Mouse (Mus musculus) induced T-regulatory cell, adult 2 months (primary cell): ENCODE measurements around the gene Ptov1.

Experiments used
- DNase-seq: peaks from one replicate; pipeline ENCODE4 v3.0.0-alpha.2; 2012; ENCODE audit warnings: low read depth

Ptov1 gene

DNA sequence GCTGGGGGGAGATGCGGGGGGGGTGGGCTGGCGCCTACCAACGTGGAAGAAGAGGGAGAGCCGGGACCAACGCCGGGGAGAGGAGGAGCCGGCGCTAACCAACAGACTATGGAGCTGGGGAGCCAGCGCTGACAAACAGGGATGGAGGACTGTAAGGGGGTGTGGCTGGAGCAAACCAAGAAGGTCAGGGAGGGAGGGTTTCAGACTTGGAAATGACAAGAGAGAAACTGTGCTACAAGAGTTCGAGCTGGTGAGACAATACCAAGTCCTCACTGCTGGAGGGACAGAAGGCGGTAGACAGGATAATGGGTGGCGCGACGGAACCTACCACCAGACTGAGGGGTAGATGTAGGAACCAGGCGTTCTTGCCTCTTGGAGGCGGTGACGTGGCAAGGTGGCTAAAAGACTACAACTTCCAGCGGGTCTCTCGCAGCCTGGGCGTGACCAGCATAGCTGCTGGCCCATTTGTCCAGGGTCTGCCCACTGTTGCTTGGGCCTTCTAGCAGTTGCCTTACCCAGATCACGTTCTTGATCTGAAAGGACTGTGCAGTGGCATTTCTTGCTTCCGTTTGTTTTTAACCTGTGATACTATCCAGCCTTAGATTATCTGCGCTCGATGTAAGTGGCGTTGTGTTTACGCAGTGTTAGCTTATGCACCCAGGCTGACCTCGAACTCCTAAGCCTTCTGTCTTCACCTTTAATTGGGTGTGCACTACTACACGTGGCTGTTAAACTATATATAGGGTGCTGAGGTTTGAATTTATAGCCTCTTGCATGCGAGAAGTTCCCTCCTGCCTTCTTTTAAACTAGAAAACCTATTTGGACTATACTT, at the start of gene Ptov1:
Gene Ptov1 (minus strand): TSS at position 92 of the 832 bp plus-strand sequence.
- DNase-seq = peak; percentile 79

DNA sequence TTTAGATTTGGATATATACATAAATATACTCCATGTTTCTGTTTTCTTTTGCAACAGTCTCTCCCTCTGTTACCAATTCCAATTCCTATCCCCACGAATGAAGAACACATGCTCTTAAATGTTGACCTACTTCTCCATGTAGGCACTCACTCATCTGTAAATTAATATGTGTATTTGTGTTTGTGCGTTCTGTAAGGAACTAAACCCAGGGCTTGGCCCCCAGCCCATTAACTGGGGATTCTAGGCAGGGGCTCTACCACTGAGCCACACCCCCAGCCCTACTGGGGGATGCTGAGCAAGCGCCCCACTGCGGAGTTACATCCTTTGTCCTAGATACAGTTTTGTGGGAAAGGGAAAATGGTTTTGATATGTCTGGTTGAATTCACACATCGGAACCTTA, 49.5 kb upstream of the Ptov1 start:
- DNase-seq = no peak

DNA sequence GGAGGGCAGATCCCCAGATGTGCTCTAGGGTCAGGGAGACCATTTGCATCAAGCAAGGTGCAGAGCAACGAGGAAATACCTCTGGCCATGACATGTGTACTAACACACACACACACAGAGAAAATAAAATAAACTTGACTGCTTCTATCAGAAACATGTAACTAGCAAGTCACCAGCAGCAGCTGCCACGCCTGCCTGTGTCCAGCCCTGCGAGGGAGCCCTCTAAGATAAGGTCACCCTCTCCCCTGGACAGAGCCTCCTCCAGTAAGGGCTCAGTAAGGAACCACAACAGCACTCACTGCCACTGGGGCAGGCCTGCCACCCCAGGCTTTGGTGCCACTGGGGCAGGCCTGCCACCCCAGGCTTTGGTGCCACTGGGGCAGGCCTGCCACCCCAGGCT, 48.6 kb upstream of the Ptov1 start:
- DNase-seq = no peak

DNA sequence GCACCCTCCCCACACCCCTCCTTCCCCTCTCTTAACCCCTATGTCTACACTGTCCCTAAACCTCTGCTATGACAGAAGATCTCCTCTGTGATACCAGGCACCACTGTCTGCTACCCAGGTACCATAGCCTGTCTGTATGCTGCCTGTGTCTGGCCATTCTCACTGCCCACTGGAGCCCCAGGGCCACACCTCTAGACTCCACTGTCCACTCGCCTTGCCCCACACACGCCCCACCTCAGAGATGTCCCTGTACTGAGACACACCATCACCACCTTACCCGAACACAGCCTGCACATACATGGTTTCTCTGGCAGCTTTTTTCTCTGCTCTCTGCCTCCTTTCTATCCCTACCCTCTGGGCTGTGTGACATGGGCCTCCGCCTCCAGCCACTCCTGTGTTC, 47.3 kb upstream of the Ptov1 start:
- DNase-seq = no peak

DNA sequence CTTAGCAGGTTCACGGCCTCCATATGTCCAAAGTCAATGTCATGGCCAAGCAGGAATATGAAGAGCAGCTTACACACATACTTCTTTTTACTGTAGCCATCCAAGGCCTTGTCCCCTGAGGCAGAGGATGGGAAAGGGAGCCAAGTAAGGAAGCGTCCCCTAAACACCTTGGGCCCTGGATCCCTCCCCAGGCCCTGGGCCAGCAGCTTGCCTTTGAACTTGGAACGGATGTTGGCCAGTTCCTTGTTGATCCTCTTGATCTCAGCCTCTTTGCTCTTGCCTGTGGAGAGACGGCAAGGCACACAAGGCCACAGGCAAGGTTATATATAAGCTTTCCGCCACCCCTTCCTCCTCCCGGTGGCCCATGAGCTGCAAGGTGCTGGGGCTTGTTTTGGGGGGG, 46.6 kb upstream of the Ptov1 start:
- no peak for DNase-seq

DNA sequence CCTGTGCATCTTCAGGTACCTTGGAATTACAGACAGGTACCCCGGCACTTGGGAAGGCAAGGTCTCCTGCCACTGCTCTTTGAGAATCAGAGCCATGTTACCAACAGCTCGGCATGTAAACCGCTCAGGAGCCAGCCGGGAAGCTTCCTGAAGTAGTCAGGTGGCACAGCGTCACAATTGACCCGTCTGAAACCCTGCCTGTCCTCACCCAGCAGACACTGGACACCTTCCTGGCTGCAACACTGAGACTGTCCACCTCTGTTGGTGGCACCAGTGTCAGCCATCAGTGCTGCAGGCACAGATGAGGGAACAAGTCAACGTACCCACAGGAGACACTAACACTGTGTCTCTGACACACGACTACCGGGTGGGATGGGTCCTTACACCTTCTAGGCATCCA, 45.7 kb upstream of the Ptov1 start:
- no peak for DNase-seq

DNA sequence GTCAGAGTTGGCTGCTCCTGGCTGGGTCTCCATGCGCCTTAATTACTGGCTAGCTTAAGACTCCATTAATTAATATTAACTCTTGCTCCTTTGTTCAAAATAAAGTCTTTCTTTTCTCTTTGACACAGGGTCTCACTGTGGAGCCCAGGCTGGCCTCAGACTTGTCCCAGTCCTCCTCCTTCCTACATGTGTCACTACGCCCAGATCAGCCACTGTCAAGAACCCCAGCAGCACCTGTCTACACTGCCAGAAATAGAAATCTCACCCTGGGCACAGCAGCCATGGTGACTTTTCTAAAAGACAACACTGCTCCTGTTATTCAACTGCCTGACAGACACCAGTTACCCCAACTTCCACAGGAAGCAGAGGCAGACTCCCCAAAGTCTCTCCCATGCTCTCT, 44.8 kb upstream of the Ptov1 start:
- DNase-seq = no peak

DNA sequence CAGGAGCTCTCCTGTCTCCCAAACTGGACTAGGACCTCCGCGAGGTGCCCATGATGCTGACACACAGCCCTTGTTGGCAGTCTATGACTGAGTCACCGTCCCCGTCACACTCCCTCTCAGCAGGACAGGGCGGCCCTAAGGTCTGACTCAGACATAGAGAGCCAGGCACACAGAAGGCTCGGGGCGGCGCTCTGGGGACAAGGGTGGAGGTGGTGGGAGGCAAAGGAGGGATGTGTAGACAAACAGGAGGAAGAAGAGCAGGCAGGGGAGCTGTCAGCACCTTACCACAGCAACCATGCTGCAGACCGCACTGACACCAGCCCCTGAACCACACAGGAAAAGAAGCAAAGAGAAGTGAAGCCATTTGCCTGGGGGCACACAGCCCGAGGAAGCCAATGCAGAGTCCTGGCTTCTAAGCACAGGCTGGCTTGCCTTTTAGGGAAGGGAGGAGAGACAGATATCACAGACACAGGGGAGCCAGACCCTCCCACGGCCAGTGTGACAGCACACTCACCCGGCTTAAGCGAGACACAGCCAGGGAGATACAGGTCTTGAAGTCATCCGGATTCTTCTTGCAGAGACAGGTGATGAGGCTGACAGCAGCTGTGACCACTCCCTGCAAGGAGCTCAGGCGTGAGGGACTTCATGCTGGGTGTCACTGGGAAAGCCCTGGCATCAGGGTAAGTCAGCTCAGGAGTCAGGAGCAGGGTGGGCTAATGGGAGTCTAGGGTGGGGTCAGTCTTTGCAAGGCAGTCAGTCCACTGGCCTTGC, 39.3 kb upstream of the Ptov1 start:
- DNase-seq = no peak

DNA sequence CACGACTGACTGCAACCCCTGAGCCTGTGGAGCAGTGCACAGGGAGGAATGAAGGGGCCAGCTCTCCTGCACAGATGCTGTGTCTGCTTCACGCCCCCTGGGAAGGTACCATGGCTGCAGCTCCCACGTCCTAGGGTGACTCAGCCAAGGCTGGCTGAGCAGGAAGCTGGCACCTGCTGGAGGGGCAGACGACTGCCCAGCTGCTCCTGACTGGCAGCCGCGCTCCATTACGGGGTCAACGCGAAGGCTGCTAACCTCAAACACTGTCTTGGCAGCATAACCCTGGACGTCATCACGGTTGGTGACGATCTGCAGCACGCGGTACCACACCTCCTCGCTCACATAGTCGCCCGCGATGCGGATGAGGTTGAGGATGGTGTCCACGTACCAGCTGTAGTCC, 35.8 kb upstream of the Ptov1 start:
- no peak for DNase-seq

DNA sequence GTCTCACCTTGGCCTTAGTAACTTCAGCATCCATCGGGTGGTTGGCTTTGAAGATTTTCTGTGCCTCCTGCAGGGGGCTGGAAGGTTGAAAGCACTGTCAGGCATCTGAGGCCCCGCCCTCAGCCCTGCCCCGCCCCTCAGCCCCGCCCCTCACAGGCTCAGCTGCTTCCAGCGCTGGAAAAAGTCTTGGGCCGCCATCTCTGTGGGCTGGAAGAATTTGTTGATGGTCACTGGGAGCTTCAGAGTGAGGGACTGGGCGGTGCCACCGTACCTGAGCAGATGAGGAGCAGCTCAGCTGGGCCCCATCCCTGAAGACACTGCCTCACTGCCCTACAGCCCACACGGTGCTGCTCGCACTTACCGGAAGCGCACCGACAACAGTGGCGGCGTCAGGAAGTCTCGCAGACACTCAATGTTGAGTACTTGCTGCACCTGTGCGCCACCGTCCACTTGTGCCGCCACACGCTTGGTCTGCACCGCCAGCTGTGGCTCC, 31.7 kb upstream of the Ptov1 start:
- peak; percentile 92 for DNase-seq

DNA sequence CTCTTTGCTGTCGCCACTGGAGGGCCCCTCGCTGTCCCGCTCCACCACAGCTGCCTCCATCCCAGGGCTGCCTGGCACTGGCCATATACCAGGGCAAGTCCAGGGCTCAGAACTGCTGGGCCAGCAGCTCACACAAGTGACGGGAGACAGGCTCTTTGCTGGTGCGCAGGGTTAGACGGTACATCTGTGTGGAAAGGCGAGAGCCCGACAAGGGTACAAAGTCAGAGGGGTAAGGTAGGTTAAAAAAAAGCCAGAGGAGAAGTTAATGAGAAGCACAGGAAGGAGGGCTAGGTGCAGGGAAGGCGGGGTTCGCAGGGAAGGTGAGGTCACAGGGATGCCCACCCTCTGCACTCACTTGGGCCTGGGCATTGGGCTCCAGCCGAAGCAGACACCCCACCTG, 31.0 kb upstream of the Ptov1 start:
- no peak for DNase-seq

DNA sequence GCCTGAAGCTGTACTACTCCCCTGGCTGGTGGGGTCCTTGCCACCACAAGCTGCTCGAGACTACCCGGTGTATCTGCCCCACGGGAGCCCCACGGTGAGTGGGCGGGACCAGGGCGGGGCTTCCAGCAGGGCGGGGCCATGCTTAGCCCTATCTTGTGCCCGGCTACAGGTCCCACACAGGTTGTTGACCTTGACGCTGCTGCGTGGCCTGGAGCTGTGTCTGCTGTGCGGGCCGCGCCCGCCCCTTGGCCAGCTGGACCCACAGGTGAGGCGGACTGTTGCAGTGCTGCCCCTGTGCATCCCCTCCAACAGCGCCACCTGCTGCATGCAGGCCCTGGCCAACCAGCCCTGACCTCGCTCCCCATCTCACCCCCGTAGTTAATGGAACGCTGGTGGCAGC, 29.0 kb upstream of the Ptov1 start:
- DNase-seq = no peak

DNA sequence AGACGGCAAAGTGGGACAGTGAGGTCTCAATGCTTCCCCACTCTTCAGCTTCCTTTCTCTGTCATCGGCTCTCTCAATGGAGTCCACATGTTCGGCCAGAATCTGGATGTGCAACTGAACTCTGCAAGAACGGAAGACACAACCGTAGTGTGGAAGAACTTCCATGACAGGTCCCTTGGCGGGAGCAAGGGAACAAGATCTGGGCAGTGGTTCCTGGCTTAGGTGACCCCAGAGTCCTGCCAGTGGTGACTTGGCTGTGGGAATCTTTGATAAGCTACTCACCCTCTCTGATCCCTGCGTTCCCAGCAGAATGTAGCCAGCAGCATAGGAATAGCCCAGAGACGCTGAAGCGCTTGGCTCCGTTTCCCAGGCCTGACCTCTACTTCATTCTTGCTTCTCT, 26.9 kb upstream of the Ptov1 start:
- no peak for DNase-seq

DNA sequence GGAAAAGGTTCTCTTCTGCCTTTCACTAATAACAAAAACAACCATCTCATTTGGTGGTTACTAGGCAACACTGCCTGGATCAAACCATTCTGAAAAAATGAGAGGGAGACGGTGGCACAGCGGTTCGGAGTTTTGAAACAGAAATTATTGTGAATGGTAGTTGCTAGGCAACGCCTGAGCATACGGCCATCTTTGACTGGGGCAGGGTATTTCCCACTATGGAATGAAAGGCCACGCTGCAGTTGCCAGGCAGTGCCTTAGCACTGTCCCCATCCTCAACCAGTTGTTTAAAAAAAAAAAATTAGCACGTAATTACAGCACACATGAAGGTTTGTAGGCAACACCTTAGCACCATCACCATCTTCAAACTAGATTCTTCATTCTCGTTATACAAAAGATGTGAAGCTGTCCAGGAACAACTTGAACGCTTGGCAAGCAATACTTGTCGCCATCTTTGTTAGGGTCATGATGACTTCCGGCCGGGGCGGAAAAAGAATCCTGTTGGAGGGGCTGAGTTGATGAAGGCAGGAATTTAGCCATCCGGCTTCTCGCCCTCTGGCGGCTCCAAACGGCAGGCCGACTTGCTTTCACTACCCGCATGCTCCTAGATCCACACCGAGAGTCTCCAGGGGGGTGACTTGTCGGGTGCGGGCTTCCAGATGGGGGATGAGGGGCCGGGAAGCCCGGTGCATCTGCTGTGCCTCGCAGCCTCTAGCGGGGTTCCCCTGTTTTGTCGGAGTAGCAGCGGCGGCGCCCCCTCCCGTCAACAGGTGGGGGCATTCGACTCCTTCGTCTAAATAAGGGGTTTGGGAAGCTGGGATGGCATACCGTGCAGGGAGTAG, 26.2 kb upstream of the Ptov1 start, which contains the start of gene Fuz:
Gene Fuz (plus strand): TSS at position 487 of the 842 bp plus-strand sequence.
- peak; percentile 99 for DNase-seq

DNA sequence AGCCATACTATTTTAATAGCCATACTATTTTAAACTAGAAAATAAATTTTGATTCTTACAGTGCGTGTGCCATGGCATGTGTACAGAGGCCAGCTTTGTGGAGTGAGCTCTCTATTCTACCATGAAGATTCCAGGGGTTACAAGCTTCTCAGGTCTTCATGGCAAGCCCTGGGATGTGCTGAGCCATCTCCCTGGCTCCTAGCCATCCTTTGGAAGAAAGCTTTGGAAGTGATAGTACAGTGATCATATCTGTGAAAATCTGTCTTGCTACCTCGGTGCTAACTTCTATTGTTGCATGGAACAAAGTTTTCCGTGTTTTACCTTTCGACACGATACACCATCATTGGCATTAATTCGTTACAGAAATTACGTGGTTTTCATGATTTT, 25.6 kb upstream of the Ptov1 start:
- DNase-seq = no peak

DNA sequence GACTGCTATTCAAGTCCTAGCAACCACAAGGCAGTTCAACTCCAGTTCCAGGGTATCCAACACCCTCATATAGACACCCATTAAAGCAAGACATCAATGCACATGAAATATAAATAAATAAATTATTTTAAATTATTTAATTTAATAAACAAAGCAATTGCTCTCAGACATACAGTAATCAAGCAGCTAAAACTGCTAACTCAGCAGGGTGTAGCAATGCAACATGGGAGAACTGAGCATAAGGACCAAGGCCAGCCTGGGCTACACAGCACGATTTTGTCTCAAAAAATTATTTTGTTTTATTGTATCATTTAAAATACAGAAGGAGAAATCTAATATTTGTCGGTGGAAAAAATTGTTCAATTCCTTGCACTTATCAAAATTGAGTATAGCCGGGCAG, 24.6 kb upstream of the Ptov1 start:
- DNase-seq = peak; percentile 25

DNA sequence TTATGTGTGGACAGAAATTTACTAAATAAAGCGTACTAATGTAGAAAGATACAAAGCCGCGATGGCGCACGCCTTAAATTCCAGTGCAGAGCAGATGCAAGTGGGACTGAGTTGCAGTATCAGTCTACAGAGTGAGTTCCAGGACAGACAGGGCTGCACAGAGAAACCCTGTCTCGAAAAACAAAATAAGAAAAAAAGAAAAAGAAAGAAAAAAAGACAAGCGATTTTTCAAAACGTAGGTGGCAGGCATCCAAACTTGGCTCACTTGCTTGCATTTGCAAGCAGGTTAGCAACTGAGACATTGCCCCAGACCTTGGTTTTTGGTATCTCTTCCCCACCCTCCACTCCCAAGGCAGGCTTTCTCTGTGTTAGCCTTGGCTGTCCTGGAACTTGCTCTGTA, 23.6 kb upstream of the Ptov1 start:
- DNase-seq = no peak

DNA sequence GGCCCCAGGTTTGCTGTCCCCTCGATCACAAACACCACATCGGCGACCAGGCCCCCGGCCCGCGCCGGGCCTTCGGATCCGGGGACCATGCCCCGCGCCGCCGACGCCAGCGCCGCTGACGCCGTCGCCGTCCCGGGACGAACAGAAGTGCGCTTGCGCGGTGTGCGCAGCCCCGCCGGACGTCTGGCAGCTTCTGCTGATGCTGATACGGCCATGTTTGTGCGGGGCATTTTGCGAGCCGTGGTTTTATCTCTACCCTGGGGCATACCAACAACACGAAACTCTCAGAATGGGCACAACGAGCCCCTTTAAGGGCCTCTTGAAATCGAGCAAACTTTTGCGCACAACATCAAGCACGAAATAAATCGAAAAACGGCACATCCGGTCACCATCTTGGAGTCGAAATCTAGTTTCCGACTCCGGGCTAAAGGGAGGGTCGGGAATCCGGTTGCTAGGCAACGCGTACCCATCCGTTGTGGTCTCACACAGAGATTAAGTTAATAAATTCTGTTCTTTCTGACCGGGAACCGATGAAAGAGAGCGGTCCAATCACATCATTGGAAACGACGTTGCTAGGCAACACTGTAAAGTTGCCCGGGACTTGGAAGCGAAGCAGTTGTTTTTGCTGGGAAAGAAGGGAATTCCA, 22.8 kb upstream of the Ptov1 start, which contains the start of gene Med25:
Gene Med25 (minus strand): TSS at position 437 of the 646 bp plus-strand sequence.
- DNase-seq = peak; percentile 96

DNA sequence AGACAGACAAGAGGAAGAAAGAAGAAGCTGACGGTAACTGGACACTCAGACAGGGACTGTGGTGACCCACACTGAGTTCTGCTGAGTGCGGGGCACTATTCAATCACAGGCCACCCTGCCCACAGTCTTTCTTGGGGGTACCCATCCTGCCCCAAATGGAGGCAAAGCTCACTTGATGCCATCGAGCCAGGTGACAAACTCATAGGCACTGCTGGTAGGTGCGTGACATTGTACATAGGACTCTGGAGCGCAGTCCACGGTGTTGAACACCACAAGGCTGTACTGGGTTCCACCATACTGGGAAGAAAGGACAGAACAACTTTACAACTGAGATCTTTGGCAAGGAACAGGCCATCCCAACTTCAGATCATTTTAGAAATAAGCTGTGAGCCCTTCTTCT, 22.0 kb upstream of the Ptov1 start:
- DNase-seq = peak; percentile 57

DNA sequence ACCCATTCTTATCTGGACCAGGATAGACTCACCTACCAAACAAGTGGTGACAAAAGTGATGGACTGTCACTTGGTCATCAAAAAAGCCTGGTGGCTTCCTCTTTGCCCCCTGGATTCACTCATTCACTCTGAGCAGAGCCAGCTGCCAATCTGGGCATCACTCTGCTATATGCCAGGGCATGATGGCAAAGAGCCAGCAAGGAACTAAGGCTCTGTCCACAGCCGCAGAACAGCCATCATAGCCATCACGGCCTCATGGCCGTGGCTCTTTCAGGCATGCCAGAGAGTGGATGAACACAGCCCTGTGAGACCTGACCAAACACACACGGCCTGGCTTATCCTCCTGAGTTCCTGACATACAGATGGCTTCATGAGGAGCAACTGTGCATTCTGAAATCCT, 21.1 kb upstream of the Ptov1 start:
- no peak for DNase-seq

DNA sequence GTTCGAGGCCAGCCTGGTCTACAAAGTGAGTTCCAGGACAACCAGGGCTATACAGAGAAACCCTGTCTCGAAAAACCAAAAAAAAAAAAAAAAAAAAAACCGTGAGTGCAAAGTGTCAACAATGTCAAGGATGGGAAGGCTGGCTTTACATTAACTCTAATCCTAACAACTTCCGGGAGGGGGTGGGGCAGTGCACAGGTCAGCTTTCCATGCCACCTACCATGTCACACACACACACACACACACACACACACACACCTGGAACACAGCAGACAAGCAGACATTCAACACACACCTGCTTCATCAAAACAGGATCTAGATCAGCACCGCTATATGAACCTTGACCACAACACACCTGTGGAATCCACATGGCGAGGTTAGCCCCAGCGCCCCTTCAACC, 20.6 kb upstream of the Ptov1 start:
- DNase-seq = no peak
